Mouse (Mus musculus): ENCODE measurements around the gene Syn2. TPM values are rescaled to one million over a fixed set of nuclear protein-coding genes. Genes with fewer than 3 reads are reported as not detected.

Syn2 gene
- total and polyA plus RNA-seq, 3 experiments = 0.59 to 1.6 (median 1.2) TPM

DNA sequence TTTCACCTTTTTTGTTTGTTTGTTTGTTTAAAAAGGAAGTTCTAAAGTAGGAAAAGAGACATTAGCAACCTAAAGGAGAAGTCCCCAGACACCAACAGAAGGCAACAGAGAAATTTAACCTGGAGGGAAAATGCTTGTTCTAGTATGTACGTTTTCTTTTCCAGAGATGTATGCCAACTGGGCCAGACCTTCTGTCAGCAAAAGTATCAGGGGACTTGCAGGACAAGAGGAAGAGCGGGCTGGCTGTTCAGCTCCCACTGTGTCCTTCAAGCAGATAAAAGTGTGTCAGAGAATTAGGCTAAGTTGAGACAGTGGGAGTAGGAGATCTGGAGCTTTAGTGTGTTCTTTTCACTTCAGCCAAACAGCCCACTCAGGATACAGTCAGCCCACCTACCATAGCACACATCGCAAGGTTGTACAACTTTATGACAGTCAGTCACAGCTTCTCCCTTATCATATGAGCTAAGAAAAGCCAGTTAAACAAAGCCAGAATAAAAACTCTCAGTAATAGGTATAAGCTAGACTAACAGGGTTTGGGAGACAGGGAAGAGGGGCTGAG, 110.9 kb downstream of the Syn2 start:
- Histone ChIP-seq H3K27me3 (replicated peaks) (no peaks in the 10 kb centered on the region), H3K9me3 (replicated peaks; ENCODE audit: low read length) (no peaks in the 10 kb centered on the region), H3K9ac (ENCODE audit: insufficient read depth, low read depth) (no peak overlapping the region), H3K27ac (ENCODE audit: insufficient read depth, low read depth) (no peak overlapping the region; the same call in 1 of the 2 replicates), H3K36me3 (replicated peaks in 1 of 2; ENCODE audit: control insufficient read depth in 1 of 2, insufficient read depth in 1 of 2, low read length in 1 of 2) (peaks cover 0 to 7% of the 10 kb centered on the region in 2 experiments), H3K79me2 (replicated peaks; ENCODE audit: control insufficient read depth, extremely low read depth, insufficient read depth, poor library complexity, severe bottlenecking) (no peaks in the 10 kb centered on the region), H3K4me1 (ENCODE audit: control insufficient read depth in 1 of 2, insufficient read depth in 2 of 2) (no peaks in the 10 kb centered on the region), H3K4me3 (replicated peaks in 1 of 3; ENCODE audit: low read depth in 2 of 3, low read length in 2 of 3, poor library complexity in 1 of 3) (no peak overlapping the region), H3K4me2 (ENCODE audit: insufficient read depth, low read depth, poor library complexity, severe bottlenecking) (no peak overlapping the region)
- dilution Hi-C loops (cut with MboI; ENCODE audit: extremely low pct_ligation_motif_present, extremely low pct_unique_long_range_greater_than_20kb, low sequenced_read_pairs) (no loop called here), in situ Hi-C loops (cut with MboI; ENCODE audit: low pct_ligation_motif_present, low pct_unique_long_range_greater_than_20kb, low sequenced_read_pairs) (no loop called here)
- no peak for DNase-seq (ENCODE audit: extremely low read depth)
- TF ChIP-seq PAX5 (IDR thresholded peaks at IDR 0.05; ENCODE audit: low read length) (no peak), JUN (IDR thresholded peaks at IDR 0.05; ENCODE audit: insufficient read depth, low read depth, low read length) (no peak), MAFK (IDR thresholded peaks at IDR 0.05; ENCODE audit: insufficient replicate concordance, low read length) (no peak), MEF2A (IDR thresholded peaks at IDR 0.05; ENCODE audit: borderline replicate concordance, low read depth, low read length) (no peak), CHD1 (IDR thresholded peaks at IDR 0.05; ENCODE audit: low read depth, low read length) (no peak), HCFC1 (IDR thresholded peaks at IDR 0.05; ENCODE audit: low read depth, low read length) (no peak), TBP (conservative IDR thresholded peaks at IDR 0.05; ENCODE audit: low read depth, low read length) (no peak), ZNF384 (IDR thresholded peaks at IDR 0.05; ENCODE audit: low read depth, low read length) (no peak), POLR2AphosphoS2 (IDR thresholded peaks at IDR 0.05; ENCODE audit: low read depth, low read length) (no peak), USF1 (IDR thresholded peaks at IDR 0.05; ENCODE audit: low read depth, low read length) (no peak), JUND (conservative IDR thresholded peaks at IDR 0.05; ENCODE audit: low read depth, low read length) (no peak), SMC3 (IDR thresholded peaks at IDR 0.05; ENCODE audit: low read depth, low read length) (no peak), ZMIZ1 (IDR thresholded peaks at IDR 0.05; ENCODE audit: low read depth, low read length) (no peak), MYC (IDR thresholded peaks at IDR 0.05; ENCODE audit: low read depth, low read length) (no peak), UBTF (IDR thresholded peaks at IDR 0.05; ENCODE audit: low read depth, low read length) (no peak), MAZ (IDR thresholded peaks at IDR 0.05; ENCODE audit: low read depth, low read length) (no peak), ELF1 (IDR thresholded peaks at IDR 0.05; ENCODE audit: low read depth, low read length) (no peak), IRF4 (IDR thresholded peaks at IDR 0.05; ENCODE audit: low read depth, low read length) (no peak), CHD2 (IDR thresholded peaks at IDR 0.05; ENCODE audit: low read length) (no peak), ZC3H11A (IDR thresholded peaks at IDR 0.05; ENCODE audit: low read depth, low read length) (no peak)

DNA sequence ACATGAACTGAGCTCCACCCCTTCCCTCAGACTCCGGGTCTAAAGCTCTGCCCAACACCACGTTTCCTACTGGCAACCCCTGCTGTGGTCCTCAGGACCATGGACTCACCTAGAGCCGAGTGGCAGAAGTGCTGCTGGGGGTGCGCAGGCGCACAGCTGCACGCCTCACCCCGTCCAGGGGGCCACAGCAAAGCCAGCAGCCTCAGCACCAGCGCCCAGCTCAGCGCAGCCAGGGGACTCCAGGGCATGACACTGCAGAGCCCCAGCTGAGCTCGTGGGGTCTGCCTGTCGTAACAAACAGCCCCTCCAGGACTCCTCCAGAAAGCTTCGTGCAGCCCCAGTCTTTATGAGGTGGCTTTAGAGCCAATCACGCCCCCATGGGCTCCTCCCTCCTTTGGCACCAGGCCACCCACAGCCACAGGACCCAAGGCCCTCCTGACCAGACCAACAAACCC, 116.9 kb downstream of the Syn2 start:
- no peak for TF ChIP-seq MEF2A (IDR thresholded peaks at IDR 0.05; ENCODE audit: borderline replicate concordance, low read depth, low read length)
- TF ChIP-seq HCFC1 (IDR thresholded peaks at IDR 0.05; ENCODE audit: low read depth, low read length) = no peak
- TF ChIP-seq ZKSCAN1 (IDR thresholded peaks at IDR 0.05; ENCODE audit: borderline replicate concordance, low read depth, low read length) = no peak
- no peak for TF ChIP-seq NELFE (IDR thresholded peaks at IDR 0.05; ENCODE audit: low read depth, low read length)
- dilution Hi-C loops (cut with MboI; ENCODE audit: extremely low pct_ligation_motif_present, extremely low pct_unique_long_range_greater_than_20kb, low sequenced_read_pairs) = no loop called here
- Histone ChIP-seq H3K4me1 (ENCODE audit: control insufficient read depth in 1 of 2, insufficient read depth in 2 of 2) (no peaks in the 10 kb centered on the region), H3K9ac (ENCODE audit: insufficient read depth, low read depth) (no peak overlapping the region), H3K4me2 (ENCODE audit: insufficient read depth, low read depth, poor library complexity, severe bottlenecking) (no peak overlapping the region), H3K79me2 (replicated peaks; ENCODE audit: control insufficient read depth, extremely low read depth, insufficient read depth, poor library complexity, severe bottlenecking) (no peaks in the 10 kb centered on the region), H3K36me3 (replicated peaks in 1 of 2; ENCODE audit: control insufficient read depth in 1 of 2, insufficient read depth in 1 of 2, low read length in 1 of 2) (peaks cover 0 to 4% of the 10 kb centered on the region in 2 experiments), H3K27ac (ENCODE audit: insufficient read depth, low read depth) (no peak overlapping the region), H3K27me3 (replicated peaks) (no peaks in the 10 kb centered on the region), H3K9me3 (replicated peaks; ENCODE audit: low read length) (no peaks in the 10 kb centered on the region), H3K4me3 (replicated peaks in 1 of 3; ENCODE audit: low read depth in 2 of 3, low read length in 2 of 3, poor library complexity in 1 of 3) (no peak overlapping the region)
- DNase-seq (ENCODE audit: extremely low read depth) = no peak
- in situ Hi-C loops (cut with MboI; ENCODE audit: low pct_ligation_motif_present, low pct_unique_long_range_greater_than_20kb, low sequenced_read_pairs) = loop anchor here (25.0 kb wide), 1 partner anchor 314 kb away; no protein-coding TSS in a partner anchor
